Mouse (Mus musculus) left cerebral cortex, adult 8-10 months (tissue): ENCODE data around the gene Proser1. TPM values are rescaled to one million over a fixed set of nuclear protein-coding genes. Genes with fewer than 3 reads are reported as not detected.
A peak's percentile ranks its signal among the peaks of the same experiment; 100 is the strongest.

Experiments used
- DNase-seq, 2 experiments: peaks; one replicate each; pipeline ENCODE4 v3.0.0; 2022; ENCODE audit warnings: low spot score in 2 of 2
- total RNA-seq, 4 experiments: library from RNA; stranded (reverse); gene quantifications; 2 replicates each; pipeline ENCODE4 v1.2.4; 2022

Gene Proser1
- 10 to 100 TPM; 18.0 to 20.6 (median 19.4) TPM for total RNA-seq

- peak; percentile 96 for DNase-seq
Measured at GRCm38 (mm10) chr3:53463046-53463764, at the start of gene Proser1, which contains the start of gene Nhlrc3. Gene Proser1, plus strand, starts transcription at chr3:53463666. Gene Nhlrc3, minus strand, starts transcription at chr3:53463332.

GRCm38 (mm10) chr3:53413959-53414358 is 49.5 kb upstream of the Proser1 start:
- no peak for DNase-seq

GRCm38 (mm10) chr3:53416036-53416506 is 47.4 kb upstream of the Proser1 start:
- DNase-seq = peak in 1 of 2 experiments; percentile 33

- DNase-seq = no peak
Measured at GRCm38 (mm10) chr3:53417701-53418100, 45.8 kb upstream of the Proser1 start.

GRCm38 (mm10) chr3:53421656-53422055 is 41.8 kb upstream of the Proser1 start:
- DNase-seq = no peak

- no peak for DNase-seq
Measured at GRCm38 (mm10) chr3:53422691-53423090, 40.8 kb upstream of the Proser1 start.

GRCm38 (mm10) chr3:53423576-53423975 is 39.9 kb upstream of the Proser1 start:
- no peak for DNase-seq

GRCm38 (mm10) chr3:53434610-53435009 is 28.9 kb upstream of the Proser1 start:
- DNase-seq = no peak

GRCm38 (mm10) chr3:53436550-53436949 is 26.9 kb upstream of the Proser1 start:
- DNase-seq = no peak

- no peak for DNase-seq
Measured at GRCm38 (mm10) chr3:53445540-53445939, 17.9 kb upstream of the Proser1 start.

- no peak for DNase-seq
Measured at GRCm38 (mm10) chr3:53446801-53447200, 16.7 kb upstream of the Proser1 start.

GRCm38 (mm10) chr3:53448208-53448607 is 15.3 kb upstream of the Proser1 start:
- no peak for DNase-seq

GRCm38 (mm10) chr3:53450666-53451065 is 12.8 kb upstream of the Proser1 start:
- DNase-seq = no peak

- DNase-seq = no peak
Measured at GRCm38 (mm10) chr3:53452351-53452750, 11.1 kb upstream of the Proser1 start.

- no peak for DNase-seq
Measured at GRCm38 (mm10) chr3:53453346-53453745, 10.1 kb upstream of the Proser1 start.

GRCm38 (mm10) chr3:53454005-53454404 is 9.5 kb upstream of the Proser1 start:
- DNase-seq = no peak

GRCm38 (mm10) chr3:53454561-53454960 is 8.9 kb upstream of the Proser1 start:
- DNase-seq = no peak

- no peak for DNase-seq
Measured at GRCm38 (mm10) chr3:53454984-53455383, 8.5 kb upstream of the Proser1 start.

GRCm38 (mm10) chr3:53457750-53458149 is 5.7 kb upstream of the Proser1 start:
- DNase-seq = no peak

- no peak for DNase-seq
Measured at GRCm38 (mm10) chr3:53460106-53460505, 3.4 kb upstream of the Proser1 start.

GRCm38 (mm10) chr3:53462701-53463045 is 793 bp upstream of the Proser1 start:
- DNase-seq = no peak

GRCm38 (mm10) chr3:53463765-53464114 is 274 bp downstream of the Proser1 start:
- no peak for DNase-seq

- no peak for DNase-seq
Measured at GRCm38 (mm10) chr3:53464146-53464698, 756 bp downstream of the Proser1 start.
